Mouse (Mus musculus) testis, adult 2 months (tissue): Measurements from ENCODE around the gene Cyp2d10. TPM values are rescaled to one million over a fixed set of nuclear protein-coding genes. Genes with fewer than 3 reads are reported as not detected.
A peak's percentile ranks its signal among the peaks of the same experiment; 100 is the strongest.
"Not testable (repeated sequence)": the region's sequence is repeated elsewhere in the genome, so short reads cannot be mapped to it uniquely, and the experiment has no call there.

Source experiments
- H3K27ac ChIP-seq: fragments of 200-500 bp; 2 replicates; pipeline ENCODE4 v1.5.1; 2012; ENCODE audit warnings: low read depth, low read length; ENCODE audit not compliant: control insufficient read depth, insufficient read depth
- H3K27me3 ChIP-seq: fragments of 200-500 bp; 2 replicates; pipeline ENCODE4 v1.6.1; 2012; ENCODE audit warnings: mild to moderate bottlenecking, low read length, moderate library complexity; ENCODE audit not compliant: control insufficient read depth, insufficient read depth
- H3K36me3 ChIP-seq: fragments of 200-500 bp; 2 replicates; pipeline ENCODE4 v1.6.1; 2012; ENCODE audit warnings: mild to moderate bottlenecking, low read length; ENCODE audit not compliant: control insufficient read depth, insufficient read depth
- H3K4me1 ChIP-seq: fragments of 200-500 bp; 2 replicates; pipeline ENCODE4 v1.6.1; 2012; ENCODE audit warnings: low read length; ENCODE audit not compliant: control insufficient read depth, insufficient read depth
- H3K4me3 ChIP-seq: fragments of 200-500 bp; 2 replicates; pipeline ENCODE4 v1.5.1; 2012; ENCODE audit warnings: low read depth, mild to moderate bottlenecking, low read length, moderate library complexity, mixed read lengths; ENCODE audit not compliant: control insufficient read depth
- CTCF ChIP-seq: fragments of 200-500 bp; IDR thresholded peaks from 2 replicates; pipeline ENCODE4 v1.5.1; 2012; ENCODE audit warnings: low read depth, mild to moderate bottlenecking, inconsistent platforms, low read length, moderate library complexity; ENCODE audit not compliant: control insufficient read depth, insufficient read depth, insufficient replicate concordance
- POLR2A ChIP-seq: fragments of 200-500 bp; IDR thresholded peaks from 2 replicates; pipeline ENCODE4 v1.6.1; 2012; ENCODE audit warnings: low read depth, mild to moderate bottlenecking, inconsistent platforms, low read length, moderate library complexity; ENCODE audit not compliant: control insufficient read depth
- polyA plus RNA-seq: library from polyadenylated mRNA; depleted of rRNA; stranded (reverse); fragments of >200 nt; gene quantifications from 2 replicates; pipeline ENCODE4 v1.2.3, GENCODE M21; 2012

Gene Cyp2d10
- polyA plus RNA-seq, 1 experiment = not detected

DNA sequence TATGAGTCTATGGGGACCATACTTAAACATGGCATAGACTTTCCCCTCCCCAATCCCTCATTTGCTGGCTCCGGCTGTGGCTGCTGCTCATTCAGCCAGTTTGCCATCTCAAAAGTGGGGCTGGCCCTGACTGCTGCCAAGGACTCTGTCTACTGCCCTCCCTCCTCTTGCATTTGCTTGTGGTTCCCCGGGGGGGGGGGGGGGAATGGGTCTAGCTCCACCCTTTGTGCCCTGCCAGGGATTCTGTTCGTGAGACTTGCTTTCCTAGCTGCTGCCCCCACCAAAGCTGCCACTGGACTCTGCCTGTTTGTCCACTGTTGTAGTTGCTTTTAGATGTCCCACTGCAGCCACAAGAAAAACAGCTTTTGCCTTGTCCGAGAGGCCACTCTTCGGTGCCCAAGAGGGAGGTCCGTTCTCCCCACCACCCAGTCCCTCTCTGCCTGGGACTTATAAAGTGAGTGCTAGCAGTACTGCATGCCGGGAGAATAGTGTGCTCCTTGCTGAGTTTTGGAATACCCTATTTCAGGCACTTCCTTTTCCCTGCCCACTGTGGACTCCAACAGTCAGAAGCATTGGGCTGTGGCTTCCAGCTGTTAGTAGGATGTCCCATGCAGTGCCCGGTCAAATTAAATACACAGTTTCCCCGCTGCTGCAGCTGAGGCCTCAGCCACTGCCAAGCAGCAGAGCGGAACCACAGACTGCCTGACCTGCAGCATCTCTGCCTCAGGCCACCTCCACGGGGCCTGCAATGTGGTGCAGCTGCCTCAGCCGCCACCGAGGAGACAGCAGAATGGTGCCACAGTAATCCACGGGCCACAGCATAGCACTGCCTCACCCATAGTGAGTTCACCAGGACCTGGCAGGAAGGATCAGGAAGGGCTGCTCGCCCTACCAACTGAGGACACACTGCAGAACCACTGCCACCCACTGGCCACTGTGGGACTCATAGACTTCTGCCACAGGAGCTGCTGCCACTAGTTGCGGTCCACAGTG lies 10.1 kb upstream of the Cyp2d10 start:
- Histone ChIP-seq H3K36me3 (no peaks in the 10 kb centered on the region), H3K4me1 (no peaks in the 10 kb centered on the region), H3K27me3 (no peaks in the 10 kb centered on the region), H3K27ac (no peak overlapping the region), H3K4me3 (no peak overlapping the region)
- TF ChIP-seq CTCF (peak; percentile 79; the same call in 1 of the 2 replicates), POLR2A (no peak)

DNA sequence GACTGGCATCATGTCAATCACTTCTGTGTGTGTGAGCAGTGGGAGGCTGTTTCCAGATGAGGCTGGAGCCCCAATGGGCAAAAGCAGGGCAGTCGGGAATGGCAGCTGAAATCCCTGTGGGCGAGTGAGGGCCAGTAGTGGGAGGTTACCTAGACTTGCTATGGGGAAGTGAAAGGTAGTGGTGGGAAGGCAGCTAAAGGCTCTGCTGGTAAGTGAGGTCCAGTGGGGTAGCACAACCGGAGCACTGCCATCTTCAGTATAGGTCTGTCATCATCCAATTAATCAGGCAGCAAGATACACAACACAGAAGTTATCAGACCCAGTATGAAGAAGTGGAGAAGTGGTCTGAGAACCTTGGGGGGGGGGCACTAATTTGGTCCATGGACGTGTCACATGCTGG lies 541 bp upstream of the Cyp2d10 start:
- no peaks in the 10 kb centered on the region for H3K36me3 ChIP-seq
- H3K27me3 ChIP-seq = no peaks in the 10 kb centered on the region
- TF ChIP-seq POLR2A (no peak), CTCF (no peak)
- H3K27ac ChIP-seq = no peak overlapping the region
- no peaks in the 10 kb centered on the region for H3K4me1 ChIP-seq
- H3K4me3 ChIP-seq = no peak overlapping the region

DNA sequence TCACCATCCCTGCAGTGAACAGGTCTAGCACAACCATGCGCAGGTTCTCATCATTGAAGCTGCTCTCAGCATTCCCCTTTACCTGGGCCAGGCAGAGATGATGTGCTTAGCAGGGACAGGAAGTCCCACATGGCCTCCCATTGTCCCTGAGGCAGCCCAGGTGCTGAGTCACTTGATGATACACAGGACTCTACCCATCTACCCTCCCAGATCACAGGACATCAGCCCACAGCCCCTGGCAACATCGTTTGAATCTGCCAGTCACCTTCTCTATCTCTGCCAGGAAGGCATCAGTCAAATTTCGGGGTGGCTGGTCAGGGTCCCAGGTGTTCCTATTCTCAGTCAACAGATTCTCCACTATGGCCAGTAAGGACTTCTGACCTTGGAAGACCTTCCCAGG lies 2.8 kb downstream of the Cyp2d10 start:
- Histone ChIP-seq H3K27me3 (no peaks in the 10 kb centered on the region), H3K27ac (no peak overlapping the region), H3K4me3 (no peak overlapping the region), H3K36me3 (no peaks in the 10 kb centered on the region), H3K4me1 (no peaks in the 10 kb centered on the region)
- TF ChIP-seq CTCF = no peak

DNA sequence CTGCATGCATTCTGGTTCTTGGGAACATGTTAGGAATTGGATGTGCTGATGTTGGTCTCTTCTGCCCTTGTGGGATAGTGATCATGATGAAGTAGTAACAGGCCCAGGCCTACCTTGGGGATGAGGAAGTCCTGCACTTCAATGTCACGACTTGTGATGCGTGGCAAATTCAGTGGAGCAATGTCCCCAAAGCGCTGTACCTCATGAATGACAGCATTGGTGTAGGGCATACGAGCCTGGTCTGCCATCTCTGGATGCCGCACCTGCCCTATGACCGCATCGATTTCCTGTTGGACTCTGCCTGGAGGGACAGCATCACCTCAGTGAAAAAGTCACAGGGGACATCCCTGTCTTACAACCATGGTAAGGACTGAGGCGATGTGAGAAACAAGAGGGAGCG lies 3.4 kb downstream of the Cyp2d10 start:
- no peak for TF ChIP-seq CTCF
- no peak for TF ChIP-seq POLR2A
- H3K27ac ChIP-seq = no peak overlapping the region
- H3K4me1 ChIP-seq = no peaks in the 10 kb centered on the region
- H3K27me3 ChIP-seq = no peaks in the 10 kb centered on the region
- no peak overlapping the region for H3K4me3 ChIP-seq
- H3K36me3 ChIP-seq = no peaks in the 10 kb centered on the region

DNA sequence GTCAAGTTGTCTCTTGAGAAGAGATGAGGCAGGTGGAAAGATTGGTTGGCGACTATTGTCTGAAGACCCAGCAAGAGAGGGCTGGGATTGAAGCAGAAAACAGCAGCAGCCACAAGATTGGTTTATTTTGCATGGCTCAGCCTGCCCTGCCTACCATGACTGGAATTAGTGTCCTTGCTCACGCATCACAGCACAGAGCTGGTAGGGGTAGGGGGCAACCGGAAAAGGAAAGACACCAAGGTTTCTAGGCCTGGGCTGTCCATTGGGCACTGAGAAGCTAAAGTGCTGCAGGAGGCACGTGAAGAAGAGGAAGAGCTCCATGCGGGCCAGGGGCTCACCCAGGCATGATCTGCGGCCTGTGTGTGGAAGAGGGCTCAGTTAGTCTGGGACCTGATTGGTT lies 4.3 kb downstream of the Cyp2d10 start:
- no peaks in the 10 kb centered on the region for H3K36me3 ChIP-seq
- H3K27ac ChIP-seq = no peak overlapping the region
- H3K4me1 ChIP-seq = no peaks in the 10 kb centered on the region
- no peaks in the 10 kb centered on the region for H3K27me3 ChIP-seq
- no peak for TF ChIP-seq POLR2A
- TF ChIP-seq CTCF = no peak
- H3K4me3 ChIP-seq = no peak overlapping the region

DNA sequence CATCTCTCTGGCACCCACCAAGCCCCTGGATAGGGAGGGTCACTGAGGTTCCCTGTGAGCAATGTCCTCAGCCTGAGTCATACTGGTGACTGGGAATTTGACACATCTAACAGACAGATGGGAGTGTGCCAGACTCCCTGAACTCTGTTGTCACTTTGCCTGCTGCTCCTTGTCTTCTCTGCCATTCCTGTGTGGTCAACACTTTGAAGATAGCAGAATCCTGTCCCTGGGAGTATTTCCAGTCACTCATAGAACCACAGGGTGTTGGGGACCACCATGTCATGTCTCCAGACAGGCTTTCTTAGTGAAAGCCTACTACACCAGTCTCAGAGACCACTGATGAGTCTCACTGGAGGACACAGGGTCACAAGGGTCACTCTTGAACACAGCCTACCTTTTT lies 4.9 kb downstream of the Cyp2d10 start:
- Histone ChIP-seq H3K4me1 (no peaks in the 10 kb centered on the region), H3K36me3 (no peaks in the 10 kb centered on the region), H3K4me3 (no peak overlapping the region), H3K27ac (no peak overlapping the region), H3K27me3 (no peaks in the 10 kb centered on the region)
- TF ChIP-seq CTCF (no peak), POLR2A (no peak)

DNA sequence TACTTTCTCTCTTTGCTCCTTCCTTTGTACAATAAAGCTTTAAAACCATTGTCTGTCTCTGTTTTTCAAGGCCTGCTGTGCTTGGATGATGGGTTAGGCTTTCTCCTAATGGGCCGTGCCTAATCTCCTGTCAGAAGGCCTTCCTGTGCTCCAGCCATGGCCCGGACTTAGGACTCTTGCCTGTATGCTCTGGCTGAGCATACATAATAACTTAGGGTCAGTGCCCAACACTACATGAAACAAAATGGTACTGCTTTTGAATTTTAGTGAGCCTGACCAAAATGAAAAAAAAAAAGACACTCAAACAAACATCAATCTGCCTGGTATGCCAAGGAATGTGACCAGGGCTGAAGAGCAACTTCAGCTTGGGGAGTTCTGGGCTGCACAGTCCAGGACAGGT lies 5.5 kb downstream of the Cyp2d10 start:
- Histone ChIP-seq H3K4me1 (no peaks in the 10 kb centered on the region), H3K36me3 (no peaks in the 10 kb centered on the region), H3K27ac (no peak overlapping the region), H3K27me3 (no peaks in the 10 kb centered on the region), H3K4me3 (no peak overlapping the region)
- TF ChIP-seq POLR2A = no peak
- no peak for TF ChIP-seq CTCF

DNA sequence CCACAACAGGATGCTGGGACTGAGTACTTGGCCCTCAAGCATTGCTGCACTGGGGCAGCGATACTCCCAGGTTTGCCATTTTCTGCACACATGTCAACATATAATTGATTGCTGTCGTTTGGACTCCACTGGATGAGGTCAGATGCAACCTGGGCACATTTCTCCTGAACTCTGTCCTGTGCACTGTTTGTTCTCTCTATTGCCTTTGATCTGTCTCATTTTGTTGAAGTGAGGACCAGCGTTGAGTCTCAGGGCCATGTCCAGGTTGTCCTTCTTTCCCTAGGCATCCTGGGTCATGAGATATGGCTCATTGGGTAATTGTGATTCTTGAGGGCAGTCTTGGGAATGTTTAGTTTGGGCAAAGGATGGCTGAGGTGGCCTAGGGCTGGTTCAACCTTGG lies 11.0 kb downstream of the Cyp2d10 start:
- H3K4me1 ChIP-seq, H3K27ac ChIP-seq, H3K4me3 ChIP-seq, H3K27me3 ChIP-seq, H3K36me3 ChIP-seq: not testable (repeated sequence)

DNA sequence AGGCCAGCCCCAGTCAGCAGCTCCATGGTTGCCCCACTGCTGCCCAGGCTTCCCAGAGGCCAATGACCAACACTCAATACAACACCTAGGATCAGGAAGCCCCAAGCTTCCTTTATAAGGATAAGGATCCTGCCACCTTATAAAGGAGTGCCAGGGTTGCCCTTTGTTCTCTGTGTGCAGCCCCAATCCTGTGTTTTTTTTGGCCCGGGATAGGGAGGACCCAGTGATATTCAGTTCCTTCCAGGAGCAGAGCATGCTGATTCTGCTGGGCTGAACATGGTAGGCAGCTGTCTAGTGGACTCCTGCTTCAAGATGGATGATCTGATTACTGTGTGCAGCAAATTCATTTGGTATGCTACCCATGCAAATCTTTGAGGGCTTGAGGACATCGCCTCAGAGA lies 13.1 kb downstream of the Cyp2d10 start, which contains the start of gene Cyp2d11:
Gene Cyp2d11, minus strand, starts transcription at position 101 of the 400 bp plus-strand sequence.
- not testable (repeated sequence) for H3K4me3 ChIP-seq, H3K36me3 ChIP-seq, H3K27ac ChIP-seq, H3K27me3 ChIP-seq, H3K4me1 ChIP-seq

DNA sequence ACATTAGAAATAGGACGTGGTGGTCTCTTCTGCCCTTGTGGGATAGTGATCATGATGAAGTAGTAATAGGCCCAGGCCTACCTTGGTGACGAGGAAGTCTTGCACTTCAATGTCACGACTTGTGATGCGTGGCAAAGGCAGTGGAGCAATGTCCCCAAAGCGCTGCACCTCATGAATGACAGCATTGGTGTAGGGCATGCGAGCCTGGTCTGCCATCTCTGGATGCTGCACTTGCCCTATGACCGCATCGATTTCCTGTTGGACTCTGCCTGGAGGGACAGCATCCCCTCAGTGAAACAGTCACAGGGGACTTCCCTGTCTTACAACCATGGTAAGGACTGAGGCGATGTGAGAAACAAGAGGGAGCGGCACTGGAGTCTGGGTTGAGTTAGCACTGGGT lies 17.1 kb downstream of the Cyp2d10 start:
- not testable (repeated sequence) for H3K36me3 ChIP-seq, H3K27ac ChIP-seq, H3K4me1 ChIP-seq, H3K27me3 ChIP-seq, H3K4me3 ChIP-seq
